Mouse (Mus musculus): Measurements from ENCODE around the gene 2900026A02Rik.

The 2900026A02Rik gene

GRCm38 (mm10) chr5:113146656-113147055 is 74.4 kb downstream of the 2900026A02Rik start:
- no peak for DNase-seq

DNA sequence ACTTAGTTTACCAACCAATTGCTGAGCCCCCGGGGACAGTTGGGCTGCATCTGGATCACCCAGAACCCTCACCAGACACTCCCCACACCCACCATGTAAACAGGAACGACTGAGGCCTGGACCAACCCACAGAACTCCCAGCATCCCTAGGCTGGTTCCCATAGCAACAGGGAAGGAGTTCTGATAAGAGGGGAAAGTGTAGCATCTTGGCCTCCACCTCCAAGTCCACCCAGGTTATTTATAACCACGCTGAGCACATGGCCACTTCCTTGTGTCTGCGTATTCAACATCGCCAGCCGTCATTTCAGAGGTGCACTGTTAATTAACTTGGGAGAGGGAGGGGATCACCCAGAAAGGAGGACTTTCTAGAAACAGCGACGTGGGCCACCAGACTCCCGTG is 75.9 kb downstream of the 2900026A02Rik start:
- DNase-seq, result no peak

GRCm38 (mm10) chr5:113142486-113142885 is 78.5 kb downstream of the 2900026A02Rik start:
- DNase-seq, result peak; percentile 84

DNA sequence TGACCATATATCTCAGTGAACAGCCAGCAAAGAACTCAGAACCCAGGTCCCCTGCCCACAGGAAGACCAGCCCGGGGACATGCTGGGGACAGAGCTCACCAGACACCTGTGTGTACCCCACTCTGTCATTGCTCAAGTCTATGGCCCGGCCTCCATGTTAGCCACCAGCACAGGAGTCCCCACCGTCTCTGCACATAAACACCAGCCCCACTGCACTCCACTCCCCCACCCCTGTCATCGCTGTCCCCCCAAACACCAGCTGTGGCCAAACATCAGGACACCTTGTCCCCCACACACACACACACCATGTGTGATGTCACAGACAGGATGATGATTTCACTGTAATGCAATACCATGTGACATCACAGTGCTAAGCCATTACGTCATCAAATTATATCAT is 79.0 kb downstream of the 2900026A02Rik start:
- no peak for DNase-seq

DNA sequence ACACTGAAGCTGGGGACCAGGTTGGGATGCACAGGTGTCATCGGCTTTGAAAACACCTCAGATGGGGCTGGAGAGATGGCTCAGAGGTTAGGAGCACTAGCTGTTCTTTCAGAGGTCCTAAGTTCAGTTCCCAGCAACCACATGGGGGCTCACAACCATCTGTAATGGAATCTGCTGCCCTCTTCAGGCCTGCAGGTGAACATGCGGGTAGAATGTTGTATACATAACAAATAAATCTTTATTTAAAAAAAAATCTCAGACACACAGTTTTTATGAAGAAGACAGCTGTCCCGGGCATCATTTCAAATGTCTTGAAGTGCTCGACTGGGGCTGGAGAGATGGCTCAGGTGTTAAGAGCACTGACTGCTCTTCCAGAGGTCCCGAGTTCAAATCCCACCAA is 80.2 kb downstream of the 2900026A02Rik start:
- DNase-seq, result no peak

GRCm38 (mm10) chr5:113140051-113140450 is 81.0 kb downstream of the 2900026A02Rik start:
- DNase-seq, result no peak

GRCm38 (mm10) chr5:113139064-113139726 is 81.8 kb downstream of the 2900026A02Rik start:
- no peak for DNase-seq

DNA sequence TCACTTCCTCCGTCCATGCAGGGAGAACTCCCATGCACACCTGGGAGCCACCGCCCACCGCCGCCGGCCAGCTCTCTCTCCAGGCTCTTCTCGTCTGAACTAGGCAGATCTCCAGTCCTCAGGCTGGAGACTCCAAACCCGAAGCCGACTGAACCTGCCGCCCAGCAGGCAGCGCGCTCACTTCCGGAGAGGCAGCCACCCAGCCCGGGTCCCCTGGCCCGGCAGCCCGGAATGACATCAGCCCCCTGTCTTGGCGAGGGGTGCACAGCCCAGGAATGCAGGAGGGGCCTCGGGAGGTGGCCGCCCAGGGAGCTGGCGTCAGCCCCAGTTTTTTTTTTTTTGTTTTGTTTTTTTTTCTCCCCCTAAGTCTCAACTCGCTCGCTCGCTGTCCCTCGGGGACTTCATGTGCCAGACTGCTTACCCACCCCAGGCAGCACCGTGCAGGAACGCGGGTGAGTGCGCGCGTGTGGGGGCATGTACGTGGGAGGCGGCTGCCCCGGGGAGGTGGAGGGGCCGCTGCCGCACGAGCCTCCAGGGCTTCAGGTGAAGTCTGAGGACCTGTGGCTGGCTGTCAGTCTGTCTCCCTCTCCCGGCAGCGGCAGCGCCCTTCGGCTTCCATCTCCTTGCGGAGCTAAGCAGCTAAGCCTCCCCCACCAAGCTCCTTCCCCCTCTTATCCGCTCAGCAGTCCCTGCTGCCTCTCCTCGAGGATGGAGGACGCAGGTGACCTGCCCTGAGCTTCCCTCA is 82.5 kb downstream of the 2900026A02Rik start:
- peak; percentile 64 for DNase-seq

- peak; percentile 58 for DNase-seq
Observed at GRCm38 (mm10) chr5:113137691-113138318, 83.2 kb downstream of the 2900026A02Rik start.

GRCm38 (mm10) chr5:113136951-113137487 is 84.0 kb downstream of the 2900026A02Rik start:
- DNase-seq, result peak; percentile 49

DNA sequence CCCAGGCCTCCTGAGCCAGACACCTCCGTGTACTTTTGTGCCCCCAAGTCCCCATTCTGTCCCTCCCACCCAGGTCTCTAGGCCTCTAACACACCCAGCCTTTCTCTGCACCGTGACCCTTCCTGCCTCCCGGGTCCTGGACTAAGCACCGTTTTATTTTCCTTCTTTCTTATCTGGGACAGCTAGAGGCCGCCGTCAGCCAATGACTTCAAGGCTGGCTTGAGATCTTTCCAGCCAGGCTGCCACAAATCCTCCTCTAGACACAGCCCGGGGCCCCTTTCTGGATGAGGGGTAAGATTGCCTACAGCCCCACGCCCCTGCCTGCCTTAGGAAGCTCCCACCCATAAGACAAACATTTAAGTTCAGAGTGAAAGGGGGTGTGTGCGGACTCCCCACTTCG is 85.5 kb downstream of the 2900026A02Rik start:
- DNase-seq, result no peak

DNA sequence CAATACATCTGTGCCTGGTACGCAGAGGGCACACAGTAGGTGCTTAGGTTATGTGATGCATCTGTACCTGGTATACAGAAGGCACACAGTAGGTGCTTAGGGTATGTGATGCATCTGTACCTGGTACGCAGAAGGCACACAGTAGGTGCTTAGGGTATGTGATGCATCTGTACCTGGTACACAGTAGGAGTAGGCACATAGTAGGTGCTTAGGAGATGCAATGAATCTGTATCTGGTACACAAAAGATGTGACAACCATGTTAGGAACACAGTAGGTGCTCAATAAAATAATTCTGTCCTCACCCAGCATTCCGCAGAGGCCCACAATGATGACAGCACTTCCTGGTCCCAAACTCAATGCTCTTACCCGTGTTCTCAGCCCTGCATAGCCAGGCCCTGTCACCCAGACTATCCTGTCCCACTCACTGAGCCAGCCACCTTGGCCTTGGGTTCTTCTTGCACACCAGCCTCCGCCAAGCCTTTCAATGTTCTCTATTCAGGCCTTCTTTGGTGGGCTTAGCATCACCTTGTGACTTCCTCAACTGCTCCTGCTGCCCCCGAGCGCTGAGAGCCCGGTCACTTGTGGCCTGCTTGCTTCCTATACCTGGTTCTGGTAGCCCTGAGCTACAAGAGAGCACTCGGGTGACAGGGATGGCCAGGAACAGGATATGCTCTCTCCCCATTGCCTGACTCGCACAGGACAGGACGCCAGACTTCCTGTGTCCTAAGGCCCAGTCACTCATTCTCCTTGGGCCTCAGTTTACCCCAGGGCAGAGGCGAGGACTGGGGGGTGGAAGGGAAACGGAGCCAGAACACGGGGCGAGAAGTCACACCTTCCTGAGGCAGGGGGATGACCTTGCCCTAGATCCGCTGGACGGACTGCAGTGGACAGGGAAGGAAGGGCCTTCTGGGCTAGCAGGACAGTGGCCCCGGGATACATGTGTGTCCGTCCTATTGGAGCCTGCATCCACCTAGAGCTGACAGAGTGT is 87.0 kb downstream of the 2900026A02Rik start:
- no peak for DNase-seq

GRCm38 (mm10) chr5:113133080-113133491 is 88.0 kb downstream of the 2900026A02Rik start:
- DNase-seq, result no peak

GRCm38 (mm10) chr5:113132635-113133041 is 88.4 kb downstream of the 2900026A02Rik start:
- DNase-seq, result no peak

GRCm38 (mm10) chr5:113128426-113128825 is 92.6 kb downstream of the 2900026A02Rik start:
- no peak for DNase-seq

DNA sequence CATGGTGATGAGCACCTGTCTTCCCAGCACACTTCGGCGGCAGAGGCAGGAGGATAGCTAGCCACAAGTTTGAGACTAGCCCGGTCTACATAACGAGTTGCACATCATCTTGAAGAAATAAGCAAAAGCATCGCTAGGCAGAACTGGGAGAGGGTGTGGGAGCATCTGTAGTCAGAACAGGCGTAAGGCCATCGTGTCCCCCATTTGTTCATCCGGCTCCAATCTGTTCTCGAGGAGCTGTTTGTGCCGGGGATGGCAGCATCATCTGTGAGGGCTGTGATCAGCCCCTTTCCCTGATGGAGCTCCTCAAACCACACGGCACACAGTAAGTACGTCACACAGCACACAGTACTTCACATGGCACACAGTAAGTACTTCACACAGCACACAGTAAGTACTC is 94.6 kb downstream of the 2900026A02Rik start:
- DNase-seq, result no peak

DNA sequence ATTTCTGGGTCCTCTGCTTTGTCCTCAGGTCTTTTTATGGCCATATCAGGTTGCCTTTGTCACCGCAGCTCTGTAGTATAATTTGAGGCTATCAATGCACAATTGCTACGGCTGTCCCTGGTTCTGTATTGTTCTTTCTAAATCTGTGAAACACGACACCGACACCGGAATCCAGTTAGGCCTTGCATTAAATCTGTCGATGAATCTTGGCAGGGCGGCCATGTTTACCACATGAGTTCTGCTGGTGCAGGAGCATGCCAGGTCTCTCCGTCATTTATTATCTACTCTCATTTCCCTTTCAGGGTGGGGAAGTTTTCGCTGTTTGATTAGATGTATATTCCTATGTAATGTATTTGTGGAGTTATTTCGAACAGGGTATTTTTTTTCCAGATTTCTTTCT is 97.3 kb downstream of the 2900026A02Rik start:
- no peak for DNase-seq

- no peak for DNase-seq
Observed at GRCm38 (mm10) chr5:113122326-113123054, 98.5 kb downstream of the 2900026A02Rik start.

GRCm38 (mm10) chr5:113121591-113121875 is 99.5 kb downstream of the 2900026A02Rik start:
- no peak for DNase-seq

GRCm38 (mm10) chr5:113120741-113121590 is 100.1 kb downstream of the 2900026A02Rik start:
- no peak for DNase-seq
